Mouse (Mus musculus): ENCODE measurements around the gene Ctnna3.

- no peak for TF ChIP-seq CTCF (IDR thresholded peaks at IDR 0.05; ENCODE audit: low read depth)
- TF ChIP-seq EP300 (IDR thresholded peaks at IDR 0.05; ENCODE audit: low read depth): no peak
Measured at GRCm38 (mm10) chr10:63472473-63472872, 42.6 kb downstream of the Ctnna3 start.
